ENCODE assay signal across 8 mouse cellular contexts in the genomic region with DNA sequence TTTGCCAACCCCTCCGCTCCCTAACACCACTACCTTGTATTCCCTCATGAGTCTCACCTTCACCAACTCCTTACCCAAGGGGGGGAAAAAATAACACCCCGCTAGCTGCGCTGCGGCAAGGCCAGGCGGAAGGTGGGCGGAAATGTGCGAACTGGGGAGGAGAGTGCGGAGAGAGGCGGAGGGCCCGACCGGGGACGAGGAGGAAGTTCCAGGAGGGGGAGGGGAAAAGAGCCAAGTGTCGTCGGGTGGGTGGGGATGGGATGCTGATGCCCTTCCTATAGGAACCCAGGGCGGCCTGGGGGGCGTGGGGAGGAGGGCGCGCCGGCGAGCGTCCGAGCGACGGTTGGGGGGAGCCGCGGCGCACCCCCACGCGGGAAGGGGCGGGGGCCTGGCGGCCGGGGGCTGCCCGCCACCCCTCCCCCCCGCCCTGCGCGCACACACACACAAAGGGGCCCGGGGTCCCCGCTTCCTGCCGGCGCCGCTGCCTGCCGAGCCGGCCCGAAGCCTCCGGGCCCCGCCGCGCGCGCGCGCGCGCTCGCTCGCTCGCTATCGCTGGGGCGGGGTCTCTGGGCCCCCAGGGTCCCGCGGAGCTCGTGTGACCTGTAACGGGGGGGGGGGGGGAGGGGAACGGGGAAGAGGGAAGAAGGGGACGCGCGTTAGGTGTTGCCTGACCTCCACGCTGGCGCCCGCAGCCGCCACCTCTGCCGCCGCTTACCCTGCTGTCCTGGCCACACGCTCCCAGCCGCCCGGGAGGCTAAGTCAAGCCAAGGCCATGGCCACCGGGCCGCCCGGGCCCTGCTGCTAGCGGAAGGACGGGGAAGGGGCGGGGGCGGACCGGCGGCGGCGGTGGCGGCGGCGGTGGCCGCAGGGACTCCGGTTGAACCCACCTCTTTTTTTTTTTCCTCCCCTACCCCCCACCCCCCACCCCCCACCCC. TPM values are rescaled to one million over a fixed set of nuclear protein-coding genes. Genes with fewer than 3 reads are reported as not detected.
DNase-seq lines count a peak whose midpoint lies in the region; ATAC-seq lines count a peak whose summit lies in the region.

A gene (minus strand): TSS at position 168 of the 935 bp plus-strand sequence.

- DNase-seq in right cerebral cortex, adult 18-20 months, result peak; percentile 43
- DNase-seq in right cerebral cortex, postnatal 36 days (ENCODE audit: low spot score in 2 of 2), result no peak
- peak; percentile 85 for DNase-seq in embryo, embryonic 10.5 days (ENCODE audit: low spot score)
- DNase-seq in gastrocnemius, postnatal 36 days, result peak; percentile 32 to 38
- peak; percentile 22 to 38 for DNase-seq in left cerebral cortex, postnatal 36 days (ENCODE audit: low spot score in 2 of 2)
- peak; percentile 87 for DNase-seq in mesoderm, embryonic 11.5 days (ENCODE audit: low read depth, low spot score)
- DNase-seq in skeletal muscle tissue, adult 2 months (ENCODE audit: low read depth, low spot score), result peak; percentile 36

- no peaks in the 10 kb centered on the region for H3K27me3 ChIP-seq in intestine, embryonic 15.5 days (replicated peaks)

- peak within 1 kb of the TSS; percentile 69 for H3K9ac ChIP-seq in intestine, embryonic 15.5 days

- peak; percentile 89 for ATAC-seq in intestine, embryonic 15.5 days

- intact Hi-C loops in gastrocnemius, postnatal 36 days (cut with DNase I), result no loop called here
- intact Hi-C loops in left cerebral cortex, postnatal 36 days (cut with DNase I), result no loop called here

- H3K36me3 ChIP-seq in intestine, embryonic 15.5 days, result no peaks in the 10 kb centered on the region

- H3K9me3 ChIP-seq in intestine, embryonic 15.5 days, result no peaks in the 10 kb centered on the region

- H3K4me3 ChIP-seq in intestine, embryonic 15.5 days (replicated peaks), result peak within 1 kb of the TSS; percentile 57

- 23% methylated on average over 33 of the region's 92 CpGs for WGBS in intestine, embryonic 15.5 days

- no peaks in the 10 kb centered on the region for H3K4me1 ChIP-seq in intestine, embryonic 15.5 days (replicated peaks)

- H3K4me2 ChIP-seq in intestine, embryonic 15.5 days (replicated peaks), result peak within 1 kb of the TSS; percentile 58

- H3K27ac ChIP-seq in intestine, embryonic 15.5 days, result peak within 1 kb of the TSS; percentile 95

RNA-seq across cellular contexts. Expression of the gene that starts here (rescaled TPM):
- 10 to 100 TPM; 20.6 to 21.0 TPM for total RNA-seq in gastrocnemius, postnatal 36 days (2021)
- polyA plus RNA-seq in intestine, embryonic 15.5 days (2015; fragmentation: Nextera tagmentation; extraction: Ambion mirVana), result 17.3 and 20.7 TPM in 2 replicates
- total RNA-seq in left cerebral cortex, postnatal 36 days (2021), result 10 to 100 TPM; 24.8 to 25.8 TPM

Comparison
In these comparisons a context has a peak if more than half of its experiments do, and no peak if none do; other contexts are left out.
1. DNase-seq: peak in right cerebral cortex, adult 18-20 months (single experiment), embryo, embryonic 10.5 days (single experiment), gastrocnemius, postnatal 36 days (2 of 2), left cerebral cortex, postnatal 36 days (2 of 2), mesoderm, embryonic 11.5 days (single experiment) and skeletal muscle tissue, adult 2 months (single experiment); none in right cerebral cortex, postnatal 36 days (0 of 2).